Mouse (Mus musculus): ENCODE measurements around the gene Tmsb4x. TPM values are rescaled to one million over a fixed set of nuclear protein-coding genes. Genes with fewer than 3 reads are reported as not detected.

Gene Tmsb4x
- total RNA-seq (2021) (100 to 1,000 TPM; 255 to 487 TPM), polyA plus RNA-seq (2012; rRNA removed) (6.5 and 6.8 TPM in 2 replicates)
- long read RNA-seq, transcript Tmsb4x-201 (3 exons, 768 nt): major isoform, 131 of 152 reads
- long read RNA-seq, partial matches to known transcripts: 2 of 152 reads
- long read RNA-seq, other reads (novel, unspliced or antisense): 18 of 152 reads

DNA sequence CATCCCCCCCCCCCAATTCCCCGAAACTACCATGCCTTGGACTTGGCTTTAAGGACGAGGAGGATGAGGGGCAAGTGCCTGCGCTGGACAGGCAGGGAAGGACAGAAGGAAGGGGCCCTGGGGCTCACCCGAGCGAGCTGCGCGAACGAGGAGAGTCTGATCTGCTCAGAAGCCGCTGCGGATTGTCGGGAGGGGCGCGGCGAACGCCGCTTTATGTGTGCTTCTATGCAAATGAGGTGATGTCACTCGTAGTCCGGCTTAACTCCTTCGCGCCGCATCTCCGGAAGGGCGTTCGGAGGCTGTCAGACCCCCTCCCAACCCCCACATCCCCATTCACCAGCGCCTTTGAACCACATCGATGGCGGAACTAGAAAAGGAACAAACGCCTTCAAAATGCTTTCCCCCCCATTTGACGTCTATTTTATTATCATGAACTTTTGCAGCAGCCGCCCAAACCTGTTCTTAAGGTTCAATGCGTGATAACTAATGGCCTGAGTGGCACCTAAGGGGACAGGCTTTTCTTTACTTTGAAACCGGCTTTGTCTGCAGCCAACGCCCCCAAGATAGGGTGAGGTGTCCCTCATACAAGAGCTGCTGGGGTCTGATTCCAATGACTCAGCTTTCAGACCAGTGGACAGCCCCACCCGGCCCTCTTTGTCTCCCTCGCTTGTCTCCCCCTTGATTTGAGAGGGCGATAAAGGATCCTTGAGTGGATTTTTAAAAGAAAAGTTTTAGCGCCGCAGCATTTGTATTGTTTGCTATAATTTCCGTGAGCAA is at the start of gene Tmsb4x:
Gene Tmsb4x (minus strand): TSS at position 338 of the 777 bp plus-strand sequence.
- peak; percentile 88 for DNase-seq

DNA sequence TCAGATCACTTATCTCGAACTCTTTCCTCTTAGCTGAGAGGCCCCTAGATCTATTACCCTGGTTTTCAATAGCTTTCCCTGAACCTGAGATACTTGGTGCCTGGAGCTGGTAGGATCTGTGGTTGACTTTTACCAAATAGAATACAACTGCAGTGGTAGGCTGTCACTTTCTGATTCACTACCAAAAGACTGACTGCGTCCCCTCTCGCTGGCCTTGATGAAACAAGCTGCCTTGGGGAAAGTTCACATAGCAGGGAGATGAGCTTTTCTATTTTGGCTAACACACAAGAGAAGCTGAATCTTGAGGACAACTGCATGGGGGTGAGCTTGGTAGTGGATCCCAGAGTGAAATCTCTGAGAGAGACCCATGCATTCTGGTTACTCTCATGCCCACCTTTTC is 32.6 kb upstream of the Tmsb4x start:
- peak; percentile 24 for DNase-seq

DNA sequence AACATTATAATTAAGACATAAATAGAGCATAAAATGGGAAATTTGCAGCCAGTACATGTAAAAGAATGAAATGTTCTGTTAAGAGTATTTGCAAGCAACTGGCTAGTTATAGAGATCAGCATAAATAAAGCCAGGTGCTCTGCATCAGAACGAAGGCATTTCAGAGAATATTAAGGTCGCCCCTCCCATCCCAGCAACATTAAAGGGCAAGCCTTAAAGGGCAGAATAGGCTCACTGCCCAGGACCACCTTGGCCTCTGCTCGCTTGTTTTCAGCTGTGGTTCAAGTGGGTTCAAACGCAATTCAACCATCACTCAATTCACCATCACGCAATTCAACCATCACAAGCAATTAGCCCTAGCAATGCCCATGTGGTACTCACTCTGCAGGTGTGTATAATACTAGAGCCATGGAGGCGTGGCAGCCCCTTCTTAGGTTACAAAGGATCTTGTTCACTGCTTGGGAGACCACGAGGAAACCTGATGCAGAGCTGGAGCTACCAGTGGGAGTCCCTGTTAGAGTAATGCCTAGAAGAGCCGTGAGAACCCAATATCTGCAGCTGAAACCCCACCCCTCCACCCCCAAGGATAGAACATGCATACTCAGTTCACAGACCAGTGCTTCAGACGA is 30.3 kb upstream of the Tmsb4x start:
- DNase-seq: no peak

DNA sequence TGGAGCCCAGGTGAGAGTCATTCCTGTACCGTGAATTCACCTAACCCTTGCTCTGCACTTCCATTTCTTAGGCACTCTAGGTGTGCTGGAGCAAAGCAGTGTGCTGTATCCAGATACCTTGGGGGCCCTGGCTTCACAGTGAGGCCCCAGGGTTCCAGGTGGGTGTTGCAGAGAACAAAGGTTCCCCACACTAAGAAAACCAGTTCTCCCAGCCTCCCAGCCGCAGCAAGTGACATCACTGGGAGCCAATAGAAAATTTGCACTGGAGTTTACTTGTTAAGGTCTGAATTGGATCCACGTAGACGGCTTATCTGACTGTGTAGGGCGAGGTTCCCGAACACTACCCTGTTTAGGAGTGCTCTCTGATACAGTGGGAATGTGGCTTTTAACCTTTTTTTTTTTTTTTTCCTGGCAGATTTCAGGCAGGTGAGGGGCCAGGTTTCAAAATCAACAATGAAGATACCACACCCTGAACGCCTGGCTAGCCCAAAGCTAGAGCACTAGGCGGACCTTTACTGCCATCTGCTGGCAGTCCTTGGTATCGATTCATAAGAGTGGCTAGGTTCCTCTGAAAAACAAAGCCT is 24.1 kb upstream of the Tmsb4x start:
- DNase-seq: peak; percentile 56

DNA sequence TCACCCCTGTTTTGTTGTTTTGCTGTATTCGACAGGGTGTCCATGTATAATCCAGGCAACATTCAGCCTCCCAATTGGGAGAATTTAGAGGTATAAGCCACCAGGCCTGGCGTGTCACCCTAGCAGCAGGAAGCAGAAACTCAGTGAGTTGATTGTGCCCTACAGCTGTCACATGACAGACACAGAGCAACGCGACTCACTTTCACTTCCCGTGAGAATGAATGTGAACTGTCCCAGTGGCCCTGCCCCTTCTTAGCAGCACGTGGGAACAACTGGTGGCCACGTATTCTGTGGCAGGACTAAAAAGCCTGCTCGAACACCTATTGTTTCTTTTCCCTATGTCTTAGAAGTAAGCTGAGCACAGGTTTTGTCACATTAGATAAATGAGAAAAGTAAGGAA is 22.0 kb upstream of the Tmsb4x start:
- no peak for DNase-seq

DNA sequence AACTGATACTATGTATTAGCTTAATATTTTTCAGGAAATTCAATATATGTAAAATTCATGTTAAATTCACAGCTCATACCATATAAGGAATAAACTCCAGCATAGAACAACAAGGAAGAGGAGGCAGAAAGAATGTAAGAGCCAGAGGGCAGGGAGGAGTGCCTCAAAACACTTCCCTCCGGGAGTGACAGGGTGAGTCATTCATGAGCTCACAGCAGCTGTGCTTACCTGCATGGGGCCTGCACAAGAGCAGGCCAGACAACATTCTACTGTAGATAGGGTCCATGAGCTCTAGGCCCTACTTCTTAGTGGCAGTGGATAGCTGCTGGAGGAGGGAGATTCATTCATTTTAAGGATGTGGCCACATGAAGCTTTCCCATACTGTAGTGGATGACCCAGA is 20.7 kb upstream of the Tmsb4x start:
- DNase-seq: no peak

DNA sequence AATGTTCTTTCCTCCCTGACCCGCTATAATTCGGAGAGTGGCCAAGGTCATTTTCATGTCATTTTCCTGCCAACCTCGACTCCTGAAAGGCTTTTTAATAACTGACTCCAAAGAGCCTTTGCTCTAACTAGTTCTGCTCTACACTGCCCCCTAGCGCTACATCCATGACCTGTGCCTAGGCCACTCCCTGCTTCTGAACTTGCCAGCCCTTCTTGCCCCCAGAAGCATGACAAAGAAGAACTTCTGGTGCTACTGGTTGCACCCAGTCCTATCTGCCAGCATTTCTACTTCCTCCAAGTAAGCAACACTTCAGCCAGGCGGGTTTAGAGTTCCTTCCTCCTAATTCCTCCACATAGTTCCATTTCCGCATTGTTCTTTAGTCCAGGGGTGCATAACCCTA is 20.1 kb upstream of the Tmsb4x start:
- DNase-seq: peak; percentile 75

DNA sequence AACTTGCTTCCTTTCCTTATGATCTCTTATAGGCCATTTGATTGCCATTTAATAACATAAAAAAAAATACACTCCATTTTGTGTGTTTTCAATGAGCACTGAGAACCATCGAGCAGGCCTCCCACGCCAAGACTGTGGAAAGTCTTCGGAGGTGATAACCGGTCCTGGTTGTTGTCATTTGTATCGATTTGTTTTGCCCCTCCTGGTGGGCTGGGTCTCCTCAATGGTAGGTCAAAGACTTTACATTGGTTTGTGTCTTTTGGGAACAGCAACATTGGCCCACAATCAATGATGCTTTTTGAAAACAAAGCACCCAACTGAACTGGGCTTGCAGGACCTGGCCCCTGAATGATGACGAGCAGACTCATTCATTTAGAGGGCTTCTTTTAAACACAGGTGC is 18.6 kb upstream of the Tmsb4x start:
- DNase-seq: no peak

DNA sequence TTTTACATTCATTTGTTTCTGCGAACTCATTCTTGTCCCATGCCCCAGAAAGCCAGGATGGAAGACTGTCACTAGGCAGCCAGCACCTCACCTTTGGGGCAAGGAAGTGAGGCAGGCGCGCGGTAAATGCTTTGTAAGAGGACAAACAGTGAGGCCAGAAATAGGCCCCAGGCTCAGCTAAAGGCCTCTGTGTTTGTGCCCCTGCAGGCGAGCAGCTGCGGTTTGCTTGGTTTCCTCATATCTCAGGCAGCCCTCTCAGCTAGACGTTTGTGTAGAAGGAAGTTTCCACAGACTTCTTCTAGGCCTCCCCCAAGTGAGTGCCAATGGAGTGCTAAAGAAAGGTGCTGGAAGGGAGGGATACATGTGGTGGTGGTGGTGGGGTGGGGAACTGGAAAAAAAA is 18.0 kb upstream of the Tmsb4x start:
- DNase-seq: peak; percentile 12

DNA sequence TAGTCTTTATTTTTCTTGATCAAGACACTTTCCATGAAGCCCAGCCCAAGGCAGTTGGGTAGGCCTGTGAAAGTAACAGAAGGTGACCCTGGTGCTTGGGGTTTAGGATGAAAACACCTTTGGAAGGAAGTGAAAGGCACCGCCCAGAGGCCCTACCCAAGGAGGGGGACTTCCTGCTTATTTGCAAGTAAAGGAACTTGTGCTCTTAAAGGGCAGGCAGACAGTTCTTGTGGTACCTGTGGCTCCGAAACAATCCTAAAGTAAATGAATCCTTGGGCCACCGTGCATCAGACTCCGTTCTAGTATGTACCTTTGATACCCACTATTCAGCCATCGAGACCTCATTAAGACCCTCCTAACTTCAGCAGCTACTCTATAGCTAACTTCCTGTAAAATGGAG is 17.5 kb upstream of the Tmsb4x start:
- no peak for DNase-seq

DNA sequence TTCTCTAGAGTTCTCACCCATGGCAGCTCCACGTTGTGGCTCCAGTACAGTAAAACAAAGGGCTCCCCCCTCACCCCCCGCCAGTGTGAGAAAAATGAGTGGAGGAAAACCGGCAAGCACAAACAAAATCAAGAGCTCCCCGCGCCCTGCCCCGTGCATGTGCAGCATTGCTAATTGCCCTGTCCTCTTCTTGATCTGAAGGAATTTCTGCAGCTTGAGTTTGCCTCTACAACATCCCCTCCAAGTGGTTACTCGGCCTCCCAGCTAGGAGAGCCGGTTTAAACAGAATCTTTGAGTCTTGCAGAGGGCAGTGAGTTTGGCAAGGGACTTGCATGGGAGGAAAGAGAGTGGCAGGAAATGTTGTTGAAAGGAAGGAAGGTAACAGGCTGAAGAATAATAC is 3.6 kb upstream of the Tmsb4x start:
- peak; percentile 28 for DNase-seq

DNA sequence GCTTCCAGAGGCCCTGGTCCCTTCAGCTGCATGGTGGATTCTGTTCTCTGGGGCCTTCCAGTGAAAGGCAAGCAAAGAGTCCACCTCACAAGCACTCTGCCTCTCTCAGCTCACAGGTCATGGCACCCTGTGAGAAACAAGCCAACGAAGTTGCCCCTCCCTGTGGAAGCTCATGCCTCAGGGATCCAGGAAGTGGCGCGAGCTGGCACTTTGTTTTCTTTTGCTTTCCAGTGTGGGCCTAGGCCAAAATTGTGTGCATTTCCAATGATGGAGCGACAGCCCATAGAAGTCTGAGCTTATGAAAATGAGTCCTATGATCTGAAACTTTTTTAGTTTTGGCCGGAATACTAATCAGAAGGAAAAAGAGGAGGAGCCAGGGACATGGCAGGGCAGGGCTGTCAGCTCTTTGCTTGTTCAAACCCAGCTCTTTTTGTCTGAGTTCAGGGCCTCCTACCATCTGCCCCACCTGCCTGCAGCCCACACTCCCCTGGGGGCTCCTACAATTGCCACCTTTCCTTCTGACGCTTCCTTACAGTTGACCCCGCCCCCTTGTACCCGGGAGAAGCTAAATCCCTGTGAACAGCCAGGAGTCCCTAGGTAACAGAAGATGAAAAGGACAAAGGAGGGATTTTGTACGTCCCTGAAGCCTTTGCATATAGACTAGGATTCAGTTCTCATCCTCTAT is 2.9 kb upstream of the Tmsb4x start:
- DNase-seq: no peak

DNA sequence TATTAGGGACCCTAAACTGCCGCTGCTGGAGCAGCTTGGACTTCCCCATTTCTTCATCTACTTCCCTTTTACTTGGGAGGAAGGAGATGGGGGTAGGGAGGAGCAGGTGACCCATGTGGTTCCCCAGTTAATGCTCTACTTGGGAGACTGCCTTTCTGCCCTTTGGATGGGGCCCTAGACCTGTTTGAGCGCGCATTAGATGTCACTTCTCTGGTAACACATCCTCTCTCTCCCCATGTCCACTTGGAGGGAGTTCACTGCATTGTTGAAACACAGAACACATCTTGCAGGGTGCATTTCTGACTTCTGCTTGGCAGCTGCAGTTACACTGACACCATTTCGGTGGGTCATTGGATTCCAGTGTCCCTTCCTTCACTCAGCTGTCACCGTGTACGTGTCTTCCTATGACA is 1.2 kb upstream of the Tmsb4x start:
- peak; percentile 29 for DNase-seq

DNA sequence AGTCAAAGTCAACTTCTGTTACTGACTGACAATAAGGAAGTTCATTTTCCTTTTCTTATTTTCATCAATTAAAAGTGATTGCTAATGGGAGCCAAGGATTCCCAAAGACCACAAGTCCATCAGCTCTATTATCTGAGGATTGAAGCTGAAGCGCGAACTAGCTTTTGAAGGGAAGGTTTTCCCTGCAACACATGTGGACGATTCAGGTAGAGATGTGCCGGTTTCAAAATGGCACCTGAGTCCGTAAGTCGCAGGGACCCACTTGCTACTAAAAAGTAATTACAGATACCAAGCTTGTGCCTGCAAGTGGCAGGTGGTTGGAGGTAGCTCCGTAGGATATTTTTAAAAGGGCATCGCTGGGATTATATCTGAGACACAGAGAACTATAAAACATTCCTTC is 713 bp upstream of the Tmsb4x start:
- no peak for DNase-seq

DNA sequence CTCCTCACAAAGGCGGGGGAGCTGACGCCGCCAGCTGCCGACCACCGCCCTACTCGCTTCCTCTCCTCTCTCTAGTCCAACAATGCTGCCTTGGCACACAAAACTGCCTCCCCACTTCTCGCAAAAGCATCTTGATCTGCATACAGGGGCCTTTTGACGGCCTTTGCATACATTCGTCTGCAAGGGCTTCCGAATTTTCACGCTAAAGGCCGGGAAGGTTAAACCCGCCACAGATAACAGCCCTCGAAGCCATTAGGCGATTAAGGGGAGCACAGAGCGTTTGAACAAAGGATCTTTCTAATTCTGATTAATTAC is 652 bp downstream of the Tmsb4x start:
- peak; percentile 25 for DNase-seq

DNA sequence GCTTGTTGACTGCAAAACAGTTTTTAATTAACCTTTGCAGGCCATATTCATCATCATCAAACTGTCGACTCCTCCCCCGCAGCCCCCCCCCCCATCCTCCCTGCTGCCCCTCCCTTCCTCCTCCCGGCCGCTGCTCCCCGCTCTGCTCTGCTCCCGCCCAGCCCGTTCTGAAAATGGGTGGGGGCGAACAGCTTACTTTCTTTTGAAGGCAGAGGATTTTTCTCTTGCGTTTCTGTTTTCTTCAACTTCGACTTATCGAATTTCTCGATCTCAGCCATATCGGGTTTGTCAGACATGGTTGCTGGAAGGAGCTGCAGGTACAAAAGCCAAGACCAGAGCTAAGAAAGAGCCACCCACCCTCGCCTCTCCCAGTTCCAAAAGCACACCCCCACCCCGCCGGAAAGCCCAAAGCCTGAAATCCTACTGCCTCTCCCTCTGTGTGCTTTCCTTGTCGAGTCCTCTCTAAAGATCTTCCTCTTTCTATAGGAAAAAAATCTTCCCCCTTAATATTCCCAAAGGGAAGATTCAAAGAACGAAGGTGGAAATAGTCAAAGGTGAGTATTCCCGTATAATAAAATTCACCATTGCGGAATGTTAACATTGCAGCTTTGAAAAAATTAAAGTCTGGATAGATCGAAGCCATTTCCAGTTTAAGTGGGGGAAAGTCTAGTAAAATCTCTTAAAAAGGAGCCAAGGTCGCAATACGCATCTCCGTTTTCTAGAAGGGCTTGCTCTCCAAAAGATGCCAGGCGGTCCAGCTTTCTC is 1.2 kb downstream of the Tmsb4x start:
- no peak for DNase-seq

DNA sequence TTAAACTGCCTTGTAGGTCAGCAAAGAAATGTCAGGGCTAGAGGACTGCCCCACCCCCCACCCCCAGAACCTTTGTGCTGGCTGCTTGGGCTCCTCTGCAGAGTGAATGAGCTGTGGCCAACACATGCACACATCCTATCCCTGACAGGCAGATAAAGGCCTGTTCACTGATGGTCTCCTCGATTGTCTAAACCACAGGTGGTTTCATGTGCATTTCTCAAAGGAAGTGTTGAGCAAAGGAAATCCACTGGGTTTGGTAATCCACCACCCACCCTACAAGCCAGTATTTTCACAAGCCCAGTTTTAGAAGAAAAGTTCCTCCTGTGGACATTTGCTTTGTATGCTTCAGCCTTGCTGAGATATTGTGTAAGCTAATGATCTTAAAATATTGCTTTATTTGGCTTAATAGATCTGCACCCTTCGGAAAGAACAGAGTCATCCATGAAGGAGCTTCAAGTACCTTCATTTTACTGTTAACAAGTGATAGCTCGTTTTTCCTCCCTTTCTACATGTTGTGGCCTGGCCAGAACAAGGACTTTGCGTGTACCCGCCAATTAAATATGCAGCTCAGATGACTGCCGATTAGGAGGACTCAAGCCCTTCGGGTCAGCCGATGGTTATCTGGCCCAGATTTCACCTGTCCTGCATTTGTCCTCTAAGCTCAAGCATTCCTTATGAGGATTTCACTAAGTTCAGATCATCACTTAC is 3.1 kb downstream of the Tmsb4x start:
- no peak for DNase-seq

DNA sequence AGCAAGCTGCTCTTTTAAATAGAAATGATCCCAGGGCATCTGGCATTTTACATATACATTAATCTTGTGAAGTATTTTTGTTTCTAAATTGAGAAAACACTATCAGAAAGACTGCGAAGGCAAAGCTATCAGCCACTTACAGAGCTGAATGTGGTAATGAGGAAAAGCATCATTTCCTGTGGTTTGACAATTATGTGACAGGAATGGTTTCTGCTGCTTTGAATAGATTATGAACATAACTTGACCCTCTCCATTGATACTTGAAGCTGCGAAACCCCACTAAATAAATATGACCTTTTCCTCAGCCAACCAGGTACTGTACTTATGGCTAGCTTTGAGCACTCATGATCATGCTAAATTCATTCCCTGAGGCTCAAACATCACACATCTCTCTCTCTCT is 7.8 kb downstream of the Tmsb4x start:
- DNase-seq: no peak

DNA sequence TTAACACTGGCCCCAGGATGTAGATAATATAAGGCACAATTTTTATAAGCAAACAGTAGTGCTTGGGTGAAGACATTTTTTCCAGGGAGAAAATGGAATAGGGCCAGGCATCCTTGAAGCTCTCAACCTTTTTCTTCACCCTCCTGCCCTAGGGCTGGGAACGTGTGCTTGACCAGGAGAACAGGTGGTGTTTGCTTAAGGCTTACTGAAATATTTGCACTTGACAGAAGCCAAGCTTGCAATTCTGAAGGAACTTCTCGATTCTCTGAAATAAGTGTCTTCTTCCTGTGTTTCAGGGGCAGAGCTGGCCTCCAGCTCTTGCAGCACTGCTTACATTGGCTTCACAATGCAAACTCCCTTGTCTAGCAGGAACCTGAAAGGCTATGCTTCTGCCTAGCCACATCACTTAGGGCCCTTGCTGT is 13.9 kb downstream of the Tmsb4x start:
- DNase-seq: no peak

DNA sequence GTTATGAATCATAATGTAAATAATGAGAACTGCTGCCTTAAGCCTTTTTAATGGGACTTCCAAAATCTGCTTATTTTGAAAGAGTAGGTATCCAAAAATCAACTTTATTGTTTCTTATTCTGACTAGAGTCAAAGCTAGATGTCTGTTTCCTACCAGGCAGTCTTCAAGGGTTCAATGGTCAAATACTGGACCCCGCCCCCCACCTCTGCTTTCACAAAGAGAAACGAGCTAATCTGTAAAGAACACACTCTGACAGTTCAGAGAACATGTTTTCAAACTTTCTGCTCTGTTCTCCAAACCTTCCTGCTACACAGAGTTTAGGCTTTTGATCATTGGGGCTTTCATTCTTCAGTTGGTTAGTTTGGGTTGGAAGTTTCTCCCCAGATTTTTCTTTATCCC is 22.8 kb downstream of the Tmsb4x start:
- no peak for DNase-seq

DNA sequence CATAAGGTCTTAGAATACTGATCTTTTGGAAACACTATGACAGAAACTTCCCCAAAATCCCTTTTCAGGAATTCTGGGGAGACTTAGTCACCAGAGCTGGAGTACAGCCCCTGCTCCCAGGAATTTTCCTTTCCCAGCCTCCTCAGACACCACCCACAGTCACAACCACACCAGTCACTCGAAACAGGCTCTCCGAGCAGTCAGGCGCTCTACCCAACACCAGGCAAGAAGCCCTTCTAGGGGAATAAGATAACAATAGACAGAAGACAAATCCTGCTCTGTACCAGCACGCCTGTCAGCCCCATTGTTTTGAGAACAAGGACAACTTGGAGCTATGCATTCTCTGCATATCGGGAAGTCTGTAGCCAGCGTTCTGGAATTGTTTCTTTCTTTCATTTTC is 25.6 kb downstream of the Tmsb4x start:
- DNase-seq: no peak

Data from adrenal gland, adult 2 months (tissue).